Mouse (Mus musculus) brown adipose tissue, adult 24 weeks (tissue): ENCODE measurements around the gene Prdm11. TPM values are rescaled to one million over a fixed set of nuclear protein-coding genes. Genes with fewer than 3 reads are reported as not detected.

Experiments used
- H3K27ac ChIP-seq: fragments of 200-500 bp; replicated peaks from 2 replicates; pipeline ENCODE4 v1.5.1; 2012; ENCODE audit warnings: low read depth, mild to moderate bottlenecking, low read length
- H3K4me1 ChIP-seq: fragments of 200-500 bp; 2 replicates; pipeline ENCODE4 v1.6.1; 2012; ENCODE audit warnings: low read length, mixed read lengths; ENCODE audit not compliant: control insufficient read depth, insufficient read depth, insufficient read length
- H3K4me3 ChIP-seq: fragments of 200-500 bp; 2 replicates; pipeline ENCODE4 v1.5.1; 2012; ENCODE audit warnings: low read depth, mild to moderate bottlenecking, low read length, moderate library complexity; ENCODE audit not compliant: insufficient read depth
- polyA plus RNA-seq: library from polyadenylated mRNA; stranded (reverse); fragments of >200 nt; gene quantifications from 2 replicates; pipeline ENCODE4 v1.2.4, GENCODE M21; 2012; ENCODE audit not compliant: missing spikeins, insufficient read depth, insufficient read length

Gene Prdm11
- polyA plus RNA-seq, 1 experiment = 1.3 TPM

- no peak overlapping the region for H3K27ac ChIP-seq
- H3K4me1 ChIP-seq = no peaks in the 10 kb centered on the region
- no peak overlapping the region for H3K4me3 ChIP-seq
These were observed 73.9 kb downstream of the Prdm11 start for GRCm38 (mm10) chr2:92972071-92972470.

GRCm38 (mm10) chr2:92971536-92971935 is 74.4 kb downstream of the Prdm11 start:
- no peak overlapping the region for H3K27ac ChIP-seq
- no peaks in the 10 kb centered on the region for H3K4me1 ChIP-seq
- H3K4me3 ChIP-seq = no peak overlapping the region

GRCm38 (mm10) chr2:92971069-92971468 is 74.9 kb downstream of the Prdm11 start:
- Histone ChIP-seq H3K4me3 (no peak overlapping the region), H3K27ac (no peak overlapping the region), H3K4me1 (no peaks in the 10 kb centered on the region)

DNA sequence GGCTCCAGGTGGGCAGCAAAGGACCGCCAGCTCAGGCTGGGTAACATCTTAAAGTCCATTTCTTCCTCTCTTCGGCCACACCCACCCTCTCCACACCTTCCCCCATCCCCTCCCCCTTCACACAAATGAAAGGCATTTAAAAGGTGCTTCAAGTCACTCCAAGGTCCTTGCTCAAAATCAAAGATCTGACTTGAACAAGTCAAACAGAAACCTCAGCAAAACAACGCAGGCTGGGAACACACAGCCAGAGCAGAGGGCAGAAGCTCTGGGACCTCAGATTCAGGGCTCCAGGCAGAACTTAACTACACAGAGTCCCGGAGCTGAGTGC is 78.2 kb downstream of the Prdm11 start:
- no peak overlapping the region for H3K27ac ChIP-seq
- no peaks in the 10 kb centered on the region for H3K4me1 ChIP-seq
- no peak overlapping the region for H3K4me3 ChIP-seq

DNA sequence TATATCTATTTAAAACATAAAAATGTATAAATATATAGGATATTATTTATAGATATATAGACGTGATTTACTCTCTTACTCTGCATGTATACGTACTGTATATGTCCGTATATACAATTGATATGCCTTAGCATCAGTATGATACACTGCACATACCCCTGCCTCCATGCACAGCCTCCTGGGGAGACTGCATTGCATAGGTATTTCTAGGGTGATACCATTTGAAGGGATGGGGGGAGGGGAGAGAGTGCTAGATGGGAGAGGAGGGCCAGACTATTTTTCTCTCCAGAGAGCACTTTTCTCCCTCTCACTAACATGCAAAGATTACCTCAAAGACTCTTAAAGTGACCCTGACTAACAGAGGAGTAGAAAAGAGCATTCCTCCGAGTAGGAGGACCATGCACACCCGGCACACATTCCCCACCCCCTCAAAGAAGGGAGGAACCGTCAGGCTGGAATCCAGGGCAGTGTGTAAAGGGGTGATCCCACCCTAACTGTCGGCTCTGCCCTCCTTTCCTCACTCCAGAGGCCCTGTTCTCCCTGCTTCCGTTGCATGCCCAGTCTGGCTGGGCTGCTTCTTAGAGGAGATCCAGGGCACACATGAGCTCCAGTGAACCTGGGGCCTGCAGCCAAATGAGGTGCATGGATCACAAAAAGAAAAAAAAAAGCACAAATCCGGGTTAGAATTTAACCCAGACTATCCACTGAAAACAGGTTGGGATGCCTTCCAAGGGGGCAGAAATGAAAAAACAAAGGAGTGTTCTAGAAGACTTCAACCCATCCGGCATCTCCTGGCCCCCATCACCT is 78.7 kb downstream of the Prdm11 start:
- H3K4me1 ChIP-seq = no peaks in the 10 kb centered on the region
- H3K27ac ChIP-seq = no peak overlapping the region
- no peak overlapping the region for H3K4me3 ChIP-seq

GRCm38 (mm10) chr2:92966257-92966656 is 79.7 kb downstream of the Prdm11 start:
- Histone ChIP-seq H3K27ac (no peak overlapping the region), H3K4me1 (no peaks in the 10 kb centered on the region), H3K4me3 (no peak overlapping the region)

- H3K27ac ChIP-seq = no peak overlapping the region
- H3K4me1 ChIP-seq = no peaks in the 10 kb centered on the region
- no peak overlapping the region for H3K4me3 ChIP-seq
These were observed 81.6 kb downstream of the Prdm11 start for GRCm38 (mm10) chr2:92964345-92964744.

GRCm38 (mm10) chr2:92958640-92959039 is 87.3 kb downstream of the Prdm11 start:
- no peak overlapping the region for H3K27ac ChIP-seq

DNA sequence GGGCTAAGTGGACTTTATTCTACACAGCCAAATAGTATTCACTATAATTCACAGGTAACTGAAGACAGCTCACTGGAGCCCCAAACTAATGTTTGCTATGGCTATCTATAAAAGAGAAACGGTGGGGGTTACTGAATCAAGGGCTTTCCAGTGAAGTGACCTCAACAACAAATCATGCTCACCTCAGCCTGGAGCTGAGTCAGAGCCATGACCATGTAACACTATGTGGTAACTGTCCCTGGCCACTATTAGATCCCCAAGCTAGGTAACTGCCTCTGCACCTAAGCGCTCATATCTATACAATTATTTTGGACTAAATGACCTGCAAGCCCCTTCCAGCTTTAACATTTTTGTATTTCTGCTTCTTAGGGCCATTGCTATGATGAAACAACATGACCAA is 89.0 kb downstream of the Prdm11 start:
- Histone ChIP-seq H3K4me1 (no peaks in the 10 kb centered on the region), H3K27ac (no peak overlapping the region), H3K4me3 (no peak overlapping the region)

More at GRCm38 (mm10) chr2:92958640-92959039, 87.3 kb downstream of the Prdm11 start:
- Histone ChIP-seq H3K4me3 (no peak overlapping the region), H3K4me1 (no peaks in the 10 kb centered on the region)

- H3K27ac ChIP-seq = no peak overlapping the region
- H3K4me1 ChIP-seq = no peaks in the 10 kb centered on the region
- H3K4me3 ChIP-seq = no peak overlapping the region
These were observed 91.4 kb downstream of the Prdm11 start for GRCm38 (mm10) chr2:92954404-92955114.

DNA sequence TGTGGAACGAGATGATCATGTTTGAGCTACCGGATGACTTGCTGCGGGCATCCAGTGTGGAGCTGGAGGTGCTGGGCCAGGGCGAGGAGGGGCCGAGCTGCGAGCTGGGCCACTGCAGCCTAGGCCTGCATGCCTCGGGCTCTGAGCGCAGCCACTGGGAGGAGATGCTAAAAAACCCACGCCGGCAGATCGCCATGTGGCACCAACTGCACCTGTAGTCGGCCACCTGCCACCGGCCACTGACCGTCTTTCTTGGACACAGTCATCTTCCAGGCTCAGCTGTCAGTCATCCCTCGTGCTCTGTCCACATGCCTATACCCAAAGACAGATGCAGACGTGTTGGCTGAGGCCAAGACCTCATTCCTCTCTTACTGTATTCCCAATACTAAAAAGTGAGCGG is 92.5 kb downstream of the Prdm11 start:
- no peak overlapping the region for H3K4me3 ChIP-seq
- no peak overlapping the region for H3K27ac ChIP-seq
- H3K4me1 ChIP-seq = no peaks in the 10 kb centered on the region

DNA sequence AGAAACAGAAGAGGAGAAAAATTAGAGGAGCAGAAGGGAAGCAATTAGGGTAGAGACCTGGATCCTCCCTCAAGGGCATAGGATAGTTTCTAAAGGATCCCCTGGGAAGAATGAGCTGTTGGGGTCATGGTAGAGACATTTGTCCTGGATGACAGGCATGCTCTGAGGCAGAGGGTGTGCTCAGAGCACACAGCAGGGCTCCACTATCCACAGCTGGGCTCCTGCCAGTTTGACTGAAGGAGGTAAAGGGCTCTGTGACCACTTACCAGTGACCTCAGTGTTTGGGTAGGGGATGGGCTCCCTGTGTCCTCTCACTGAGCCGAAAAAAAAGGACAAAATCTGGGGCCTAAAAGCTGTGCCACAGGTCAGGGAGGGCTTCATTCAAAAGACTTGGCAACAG is 96.4 kb downstream of the Prdm11 start:
- Histone ChIP-seq H3K27ac (no peak overlapping the region), H3K4me1 (no peaks in the 10 kb centered on the region; the same call in 1 of the 2 replicates)

DNA sequence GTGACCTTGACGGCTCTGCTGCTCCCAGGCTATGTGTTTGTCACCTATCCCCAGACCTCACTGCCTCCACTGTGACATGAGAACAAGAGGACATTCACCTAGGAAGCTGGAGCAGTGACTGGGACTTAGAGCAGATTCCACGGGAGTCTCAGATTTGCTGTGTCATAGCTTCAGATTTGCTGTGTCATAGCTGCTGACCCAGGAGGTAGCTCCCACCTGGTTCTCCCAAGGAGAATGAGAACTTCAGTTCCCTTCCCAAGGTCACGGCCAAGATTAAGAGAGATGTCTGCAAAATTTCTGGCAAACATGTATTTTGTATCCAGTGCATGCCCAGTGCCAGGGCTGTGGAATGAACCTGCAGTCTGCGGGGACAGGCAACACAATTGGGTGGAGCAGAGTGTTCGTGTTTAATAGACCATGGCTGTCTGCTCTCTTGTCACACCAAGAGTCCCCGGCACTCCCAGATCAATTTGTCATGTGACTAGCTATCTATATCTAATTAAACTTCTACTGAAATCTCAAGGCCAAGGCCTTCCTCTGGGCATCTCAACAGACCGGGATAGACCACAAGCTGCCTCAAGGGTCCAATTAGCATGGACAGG is 97.2 kb downstream of the Prdm11 start:
- Histone ChIP-seq H3K4me3 (no peak overlapping the region), H3K27ac (no peak overlapping the region), H3K4me1 (no peaks in the 10 kb centered on the region; the same call in 1 of the 2 replicates)

More for the DNA sequence above, 96.4 kb downstream of the Prdm11 start:
- H3K4me3 ChIP-seq = no peak overlapping the region

- Histone ChIP-seq H3K4me3 (no peak overlapping the region), H3K27ac (no peak overlapping the region), H3K4me1 (no peaks in the 10 kb centered on the region; the same call in 1 of the 2 replicates)
These were observed 97.8 kb downstream of the Prdm11 start for GRCm38 (mm10) chr2:92947981-92948698.
